Comparison of ENCODE assay signal across 8 mouse cellular contexts in genomic region chr10:58254635-58255175, GRCm38 (mm10). TPM values are rescaled to one million over a fixed set of nuclear protein-coding genes. Genes with fewer than 3 reads are reported as not detected.
DNase-seq lines count a peak whose midpoint lies in the region; ATAC-seq and TF ChIP-seq lines count a peak whose summit lies in the region.

No protein-coding gene starts in this region.

- H3K9ac ChIP-seq in intestine, embryonic 16.5 days (ENCODE audit: low read depth, low read length), result no peak overlapping the region

- H3ac ChIP-seq in C2C12 (ENCODE audit: control insufficient read depth, insufficient read length, low read depth), result no peak overlapping the region

- H3K4me3 ChIP-seq in C2C12 (ENCODE audit: insufficient read depth, poor library complexity, severe bottlenecking), result peak overlapping the region; percentile 78
- H3K4me3 ChIP-seq in embryonic facial prominence, embryonic 10.5 days, result peak overlapping the region; percentile 72
- peak overlapping the region; percentile 89 for H3K4me3 ChIP-seq in intestine, embryonic 16.5 days (ENCODE audit: low read length)

- H3K36me3 ChIP-seq in C2C12 (ENCODE audit: control insufficient read depth, insufficient read depth), result peaks cover 4% of the 10 kb centered on the region
- H3K36me3 ChIP-seq in embryonic facial prominence, embryonic 10.5 days (replicated peaks), result peaks cover 19% of the 10 kb centered on the region
- H3K36me3 ChIP-seq in intestine, embryonic 16.5 days (ENCODE audit: control insufficient read depth, insufficient read depth, low read length), result no peaks in the 10 kb centered on the region

- H3K4me1 ChIP-seq in embryonic facial prominence, embryonic 10.5 days, result peaks cover 10% of the 10 kb centered on the region
- H3K4me1 ChIP-seq in intestine, embryonic 16.5 days (ENCODE audit: control insufficient read depth, insufficient read depth, low read length), result peaks cover 2% of the 10 kb centered on the region; the same call in 1 of the 2 replicates

- H3K27ac ChIP-seq in embryonic facial prominence, embryonic 10.5 days (replicated peaks), result no peak overlapping the region
- no peak overlapping the region for H3K27ac ChIP-seq in intestine, embryonic 16.5 days (ENCODE audit: low read length)

- 47% methylated on average over 6 of the region's 6 CpGs for WGBS in embryonic facial prominence, embryonic 10.5 days
- WGBS in intestine, embryonic 16.5 days, result 30% methylated on average over 6 of the region's 6 CpGs

- H3K4me2 ChIP-seq in intestine, embryonic 16.5 days (ENCODE audit: low read depth, low read length), result peak overlapping the region; percentile 62

- H3K79me2 ChIP-seq in C2C12 (ENCODE audit: control insufficient read depth, insufficient read depth), result peaks cover 6% of the 10 kb centered on the region

- TF ChIP-seq CTCF in C2C12 (IDR thresholded peaks at IDR 0.05; ENCODE audit: control insufficient read depth, insufficient read depth, insufficient read length), result no peak

- DNase-seq in embryo, embryonic 10.5 days (ENCODE audit: low spot score), result peak; percentile 9
- no peak for DNase-seq in embryo, embryonic 10 days (ENCODE audit: low spot score)
- DNase-seq in embryonic facial prominence, embryonic 10.5 days (ENCODE audit: low spot score), result no peak
- DNase-seq in naive thymus-derived CD4-positive, alpha-beta T cell, adult 2 months (ENCODE audit: low read depth), result peak; percentile 16
- no peak for DNase-seq in right cerebral cortex, postnatal 36 days (ENCODE audit: low spot score in 2 of 2)
- no peak for DNase-seq in ovary, postnatal 10 days (ENCODE audit: low spot score)

- H3K27me3 ChIP-seq in C2C12 (ENCODE audit: control insufficient read depth, insufficient read depth, insufficient read length), result no peaks in the 10 kb centered on the region
- H3K27me3 ChIP-seq in embryonic facial prominence, embryonic 10.5 days (replicated peaks; ENCODE audit: low read depth, poor library complexity, severe bottlenecking), result no peaks in the 10 kb centered on the region
- H3K27me3 ChIP-seq in intestine, embryonic 16.5 days (replicated peaks; ENCODE audit: control insufficient read depth, insufficient read depth, low read length), result no peaks in the 10 kb centered on the region

- H3K79me3 ChIP-seq in C2C12 (ENCODE audit: low read depth), result no peaks in the 10 kb centered on the region

- H3K9me3 ChIP-seq in embryonic facial prominence, embryonic 10.5 days, result no peaks in the 10 kb centered on the region
- H3K9me3 ChIP-seq in intestine, embryonic 16.5 days (ENCODE audit: control insufficient read depth, low read length), result no peaks in the 10 kb centered on the region

- peak; percentile 16 for ATAC-seq in intestine, embryonic 16.5 days

TF ChIP-seq in C2C12, 6 proteins besides CTCF, POLR2A, EP300 and RAD21:
- TF ChIP-seq MYOG (IDR thresholded peaks at IDR 0.05; ENCODE audit: control insufficient read depth, extremely low read depth, insufficient read length), result no peak
- TF ChIP-seq USF1 (IDR thresholded peaks at IDR 0.05; ENCODE audit: low read depth), result peak; percentile 62
- TF ChIP-seq CEBPB (IDR thresholded peaks at IDR 0.05; ENCODE audit: low read depth), result no peak
- TF ChIP-seq MAX (IDR thresholded peaks at IDR 0.05), result no peak
- no peak for TF ChIP-seq MYOD1 (IDR thresholded peaks at IDR 0.05; ENCODE audit: control insufficient read depth, insufficient read length, low read depth)
TF ChIP-seq in C2C12: peak in this region for 1.

RNA-seq across cellular contexts. Expression of gene Gcc2, which starts 0.6 kb away (rescaled TPM):
- polyA plus RNA-seq in C2C12 (2012; fragmentation: generic; extraction: Trizol), result 4.1 TPM
- 42.3 and 58.9 TPM in 2 replicates for polyA plus RNA-seq in embryonic facial prominence, embryonic 10.5 days (2016; fragmentation: Nextera tagmentation; extraction: Ambion mirVana)
- polyA plus RNA-seq in intestine, embryonic 16.5 days (2015; fragmentation: Nextera tagmentation; extraction: Ambion mirVana), result 59.6 and 65.4 TPM in 2 replicates

RNA-seq across cellular contexts. Expression of gene Gm4981, which starts 18.2 kb away (rescaled TPM):
- not detected for polyA plus RNA-seq in C2C12 (2012; fragmentation: generic; extraction: Trizol)
- polyA plus RNA-seq in embryonic facial prominence, embryonic 10.5 days (2016; fragmentation: Nextera tagmentation; extraction: Ambion mirVana), result not detected in 2 replicates
- polyA plus RNA-seq in intestine, embryonic 16.5 days (2015; fragmentation: Nextera tagmentation; extraction: Ambion mirVana), result not detected in 2 replicates

RNA-seq across cellular contexts. Expression of gene Duxf3, which starts 22.2 kb away (rescaled TPM):
- not detected for polyA plus RNA-seq in C2C12 (2012; fragmentation: generic; extraction: Trizol)
- polyA plus RNA-seq in embryonic facial prominence, embryonic 10.5 days (2016; fragmentation: Nextera tagmentation; extraction: Ambion mirVana), result not detected in 2 replicates
- polyA plus RNA-seq in intestine, embryonic 16.5 days (2015; fragmentation: Nextera tagmentation; extraction: Ambion mirVana), result not detected in 2 replicates

RNA-seq across cellular contexts. Expression of gene AW822073, which starts 30.0 kb away (rescaled TPM):
- not detected for polyA plus RNA-seq in C2C12 (2012; fragmentation: generic; extraction: Trizol)
- polyA plus RNA-seq in embryonic facial prominence, embryonic 10.5 days (2016; fragmentation: Nextera tagmentation; extraction: Ambion mirVana), result not detected in 2 replicates
- not detected in 2 replicates for polyA plus RNA-seq in intestine, embryonic 16.5 days (2015; fragmentation: Nextera tagmentation; extraction: Ambion mirVana)

Comparison
In these comparisons a context has a peak if more than half of its experiments do, and no peak if none do; other contexts are left out.
1. DNase-seq: peak in embryo, embryonic 10.5 days (single experiment) and naive thymus-derived CD4-positive, alpha-beta T cell, adult 2 months (single experiment); none in embryo, embryonic 10 days (single experiment), embryonic facial prominence, embryonic 10.5 days (single experiment), right cerebral cortex, postnatal 36 days (0 of 2) and ovary, postnatal 10 days (single experiment).
2. Peak in every context shown above with its lines, with median percentiles within 50 percentile points of each other: H3K4me3 ChIP-seq.